Mouse (Mus musculus) granulocyte monocyte progenitor cell, adult 5-6 weeks (primary cell): Measurements from ENCODE around the gene Trpt1. TPM values are rescaled to one million over a fixed set of nuclear protein-coding genes. Genes with fewer than 3 reads are reported as not detected.

Experiments
- ATAC-seq: replicated peaks from 2 replicates; pipeline ENCODE4 v1.8.0; 2016; ENCODE audit warnings: mild to moderate bottlenecking, moderate TSS enrichment, inconsistent platforms; ENCODE audit not compliant: poor library complexity, severe bottlenecking
- total RNA-seq, 2 experiments: library from RNA; stranded (forward) in 1 of 2; stranded (reverse) in 1 of 2; fragments of 200-712, 200-1000 nt in 1 of 2; fragments of >200 nt in 1 of 2; fragmentation: Nextera tagmentation in 1 of 2; gene quantifications; 2 replicates each; pipeline ENCODE4 v1.2.3; 2014 to 2017

Gene Trpt1
- total RNA-seq (2014; fragmentation: Nextera tagmentation): 3.0 TPM in 1 of 2 replicates, not detected in the other
- total RNA-seq (2017): 0.21 and 0.60 TPM in 2 replicates

DNA sequence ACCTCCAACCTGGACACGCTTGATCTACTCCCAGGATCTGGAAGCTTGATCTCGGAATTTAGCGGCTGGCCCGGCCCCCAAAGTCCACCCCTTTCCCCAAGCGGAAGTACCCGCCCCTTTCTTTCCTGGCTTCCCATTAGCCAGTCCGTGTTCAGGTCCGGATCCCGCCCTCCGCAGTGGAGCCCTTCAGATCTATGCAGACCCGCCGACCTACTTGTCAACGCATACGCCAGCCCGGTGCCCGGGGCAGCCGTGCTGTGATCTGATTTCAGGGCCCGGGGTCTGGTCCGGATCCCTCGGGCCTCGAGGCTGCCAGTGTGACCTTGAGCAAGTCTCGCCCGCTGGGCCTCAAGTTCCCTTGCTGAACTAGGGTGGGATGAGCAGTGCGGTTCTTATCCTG, at the start of gene Trpt1, which contains the start of gene Nudt22:
Gene Trpt1 (plus strand): TSS at position 126 of the 400 bp plus-strand sequence.
Gene Nudt22 (minus strand): TSS at position 112 of the 400 bp plus-strand sequence.
- ATAC-seq: peak; percentile 72

GRCm38 (mm10) chr19:6947742-6948141, 48.2 kb upstream of the Trpt1 start:
- no peak for ATAC-seq

DNA sequence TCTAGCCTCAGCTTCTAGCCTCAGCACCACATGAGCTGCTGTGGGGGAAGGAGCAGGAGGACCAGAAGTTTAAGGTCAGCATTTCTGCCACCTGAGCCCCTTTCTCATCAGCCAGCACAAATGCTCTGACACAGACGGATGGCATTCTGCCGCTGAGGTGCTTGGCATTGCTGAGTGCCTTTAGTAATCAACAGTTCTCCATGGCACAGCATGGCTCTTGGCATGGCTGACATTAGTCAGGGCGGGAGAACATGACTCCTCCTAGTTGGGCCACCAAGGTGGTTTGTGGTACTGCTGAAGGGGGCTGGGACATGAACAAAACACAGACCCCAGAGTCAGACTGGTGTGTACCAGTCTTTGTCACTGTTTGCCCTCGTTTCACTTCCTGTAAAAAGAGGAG, 47.7 kb upstream of the Trpt1 start:
- no peak for ATAC-seq

GRCm38 (mm10) chr19:6949532-6949931, 46.4 kb upstream of the Trpt1 start:
- no peak for ATAC-seq

DNA sequence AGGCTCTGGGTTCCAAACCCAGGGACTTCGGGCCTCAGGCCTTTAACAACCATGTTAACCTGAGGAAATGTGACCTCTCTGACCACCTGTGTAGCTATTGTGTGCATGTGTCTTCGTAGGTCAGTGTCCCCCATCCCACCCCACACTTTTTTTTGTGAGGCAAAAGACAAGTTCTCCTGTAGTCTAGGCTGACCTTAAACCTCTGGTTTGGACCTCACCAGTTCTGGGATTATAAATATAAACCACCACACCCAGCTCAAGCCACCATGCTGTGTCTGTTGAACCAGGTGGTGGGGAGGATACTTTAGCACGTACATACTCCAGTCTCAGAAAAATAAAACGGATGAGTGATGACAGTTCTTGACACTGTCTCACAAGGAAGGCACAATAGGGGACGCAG, 46.0 kb upstream of the Trpt1 start:
- no peak for ATAC-seq

GRCm38 (mm10) chr19:6950613-6951153, 45.2 kb upstream of the Trpt1 start:
- 0 out of 2 replicates have a peak, but pooled peaks have one; percentile 12 for ATAC-seq

DNA sequence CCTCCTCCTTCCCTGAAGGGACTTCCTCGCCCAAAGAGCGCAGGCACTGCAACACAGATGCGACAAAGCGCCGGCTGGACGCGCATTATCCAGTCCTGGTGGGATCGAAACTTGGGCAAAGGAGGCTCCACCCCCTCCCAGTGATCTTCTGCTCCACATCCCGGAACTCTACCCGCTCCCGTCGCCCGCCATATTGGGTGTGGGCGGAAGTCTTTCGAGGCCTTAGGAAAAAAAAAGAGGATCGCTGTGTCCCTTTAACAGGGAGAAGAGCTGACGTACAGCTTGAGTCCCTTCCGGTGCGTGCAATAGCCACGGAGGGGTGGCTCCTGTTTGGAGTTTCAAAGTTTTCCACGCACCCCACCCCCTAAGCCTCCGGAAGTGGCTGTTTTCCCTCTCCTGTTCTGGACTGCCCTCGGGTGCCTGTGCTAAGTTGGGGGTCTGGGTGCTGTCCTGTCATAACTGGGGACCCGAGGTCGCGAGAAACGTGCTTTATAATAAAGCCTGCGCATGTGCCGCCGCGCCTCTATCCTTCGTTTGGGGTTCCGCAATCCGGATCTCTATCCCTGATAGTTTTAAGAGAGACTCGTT, 44.5 kb upstream of the Trpt1 start:
- ATAC-seq: peak; percentile 84

DNA sequence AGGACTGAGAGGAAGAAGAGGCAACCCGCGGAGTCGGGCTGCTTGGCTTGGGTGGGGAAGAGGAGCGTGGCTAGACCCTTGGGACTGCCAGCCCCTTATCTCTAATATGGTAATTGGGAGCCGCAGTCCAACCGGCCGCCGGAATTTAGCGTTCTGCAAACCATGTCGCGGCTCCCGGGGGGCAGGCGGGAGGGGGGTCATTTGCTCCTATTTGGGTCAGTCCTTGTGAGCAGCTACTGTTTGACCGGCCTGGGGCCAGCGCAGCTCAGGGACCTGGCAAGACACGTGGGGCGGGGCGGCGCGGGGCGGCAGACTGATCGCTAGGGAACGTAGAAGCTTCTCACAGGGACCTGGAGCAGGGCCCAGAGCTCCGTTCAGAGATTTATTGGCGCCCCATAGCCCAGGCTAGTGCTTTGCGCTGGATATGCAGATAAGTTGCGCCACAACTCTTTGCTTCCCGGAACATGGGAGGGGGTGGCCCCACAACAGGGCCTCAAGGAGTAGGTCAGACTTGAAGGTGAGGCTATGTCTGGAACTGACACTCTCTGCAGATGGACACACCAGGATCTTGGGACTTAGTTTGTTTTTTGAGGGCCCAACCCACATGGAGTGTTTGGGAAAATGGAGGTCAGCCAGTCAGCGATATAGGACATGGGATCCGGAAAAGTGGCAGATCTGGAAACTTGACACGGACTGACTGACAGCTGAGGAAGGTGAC, 43.8 kb upstream of the Trpt1 start:
- peak; percentile 18; the same call in 1 of the 2 replicates for ATAC-seq

DNA sequence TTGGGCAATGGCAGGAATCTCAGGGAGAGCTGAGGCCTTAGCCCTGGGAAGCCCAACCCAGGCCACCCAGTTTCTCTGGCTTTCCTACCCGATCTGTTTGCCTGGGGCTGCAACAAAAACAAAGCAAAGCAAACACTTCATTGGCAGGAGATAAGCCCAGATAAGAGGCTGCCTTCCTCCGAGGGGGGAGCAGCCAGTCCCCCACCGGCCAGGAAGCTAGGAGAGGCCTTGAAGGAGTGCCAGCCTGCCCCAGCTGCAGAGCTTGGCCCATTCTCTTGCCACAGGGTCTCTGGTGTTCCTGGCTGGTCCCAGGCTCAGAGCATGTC, 43.3 kb upstream of the Trpt1 start:
- no peak for ATAC-seq

DNA sequence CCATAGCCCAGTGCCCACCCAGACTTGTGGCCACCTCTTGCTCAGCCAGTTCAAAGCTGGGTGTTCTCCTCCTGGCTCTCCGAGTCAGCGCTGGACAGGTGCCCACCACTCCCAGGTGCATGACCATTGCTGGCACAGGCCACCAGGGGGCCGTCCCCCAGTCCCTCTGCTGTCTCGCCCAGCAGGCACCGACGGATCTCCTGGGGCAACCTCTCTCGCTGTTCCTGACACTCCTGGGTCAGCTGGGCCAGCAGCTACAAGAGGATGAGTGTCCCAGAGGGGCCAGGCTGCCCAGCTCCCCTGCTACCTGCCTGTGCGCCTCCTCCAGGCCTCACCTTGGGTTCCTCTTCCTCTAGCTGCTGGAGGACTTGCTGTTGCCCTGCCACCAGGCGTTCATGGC, 41.9 kb upstream of the Trpt1 start:
- ATAC-seq: no peak

- no peak for ATAC-seq
These were observed 40.5 kb upstream of the Trpt1 start for GRCm38 (mm10) chr19:6955424-6955823.

GRCm38 (mm10) chr19:6956461-6956860, 39.5 kb upstream of the Trpt1 start:
- ATAC-seq: no peak

- ATAC-seq: no peak; the same call in 1 of the 2 replicates
These were observed 27.2 kb upstream of the Trpt1 start for GRCm38 (mm10) chr19:6968491-6969271.

DNA sequence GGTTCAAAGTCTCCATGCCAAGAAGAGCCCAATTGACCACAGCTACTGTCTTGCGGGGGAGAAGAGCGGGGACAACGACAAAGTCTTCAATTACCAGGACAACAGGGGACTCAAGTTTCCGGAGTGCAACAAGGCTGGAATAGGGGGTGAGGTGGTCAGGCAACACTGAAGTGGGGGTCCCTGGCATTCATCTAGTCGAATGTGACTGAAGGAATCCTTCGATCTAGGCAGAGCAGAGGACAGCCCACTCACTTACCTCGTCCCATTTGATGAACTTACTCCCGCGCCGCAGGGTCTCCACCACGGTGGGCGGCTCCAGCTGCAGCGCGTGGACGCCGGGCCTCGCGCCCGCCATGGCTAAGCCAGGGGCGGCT, 26.7 kb upstream of the Trpt1 start:
- no peak for ATAC-seq

GRCm38 (mm10) chr19:6969665-6970381, 26.1 kb upstream of the Trpt1 start:
- ATAC-seq: peak; percentile 51

DNA sequence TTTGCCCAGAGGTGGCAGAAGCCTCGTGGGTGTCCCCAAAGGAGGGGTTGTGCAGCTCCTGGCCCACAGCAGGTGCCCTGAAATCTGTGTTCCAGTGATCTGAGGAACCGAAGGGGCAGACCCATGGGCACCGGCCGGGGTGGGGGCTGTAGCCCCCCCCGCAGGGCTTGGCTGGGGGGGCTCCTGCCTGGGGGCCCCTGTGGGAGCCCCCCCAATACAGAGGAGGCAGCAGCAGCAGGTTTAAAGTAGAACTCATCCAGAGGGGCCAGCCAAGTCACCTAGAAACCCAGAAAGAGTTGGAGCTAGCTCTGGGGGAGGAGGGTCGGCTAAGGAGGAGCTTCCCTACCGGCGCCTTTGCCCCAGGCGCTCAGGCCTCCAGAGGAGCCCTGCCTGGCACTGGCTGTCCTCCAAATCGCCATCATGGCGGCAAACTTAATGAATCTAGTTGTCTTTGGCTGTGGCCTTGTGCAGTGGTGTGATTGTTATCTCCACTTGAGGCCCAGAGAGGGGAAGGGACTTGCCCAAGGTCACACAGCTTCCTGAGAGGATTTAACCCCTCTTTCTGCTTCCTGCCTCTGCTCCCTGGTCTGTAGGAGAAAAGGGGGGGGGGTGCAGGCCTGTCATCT, 25.4 kb upstream of the Trpt1 start:
- ATAC-seq: no peak

- ATAC-seq: no peak
These were observed 24.3 kb upstream of the Trpt1 start for GRCm38 (mm10) chr19:6971644-6972043.

- no peak for ATAC-seq
These were observed 23.5 kb upstream of the Trpt1 start for GRCm38 (mm10) chr19:6972247-6972917.

GRCm38 (mm10) chr19:6973581-6974190, 22.2 kb upstream of the Trpt1 start:
- no peak for ATAC-seq
